Mouse (Mus musculus) myocyte (in vitro differentiated cells): ENCODE data around the gene Rbfox2. TPM values are rescaled to one million over a fixed set of nuclear protein-coding genes. Genes with fewer than 3 reads are reported as not detected.

Source experiments
- H3K27me3 ChIP-seq: one replicate; pipeline ENCODE4 v1.6.1; 2011; ENCODE audit not compliant: control insufficient read depth, insufficient read depth, insufficient read length
- H3K36me3 ChIP-seq: one replicate; pipeline ENCODE4 v1.6.1; 2011; ENCODE audit not compliant: control insufficient read depth, insufficient read depth
- H3K4me2 ChIP-seq: one replicate; pipeline ENCODE4 v1.6.1; 2011; ENCODE audit warnings: low read depth, control low read depth
- H3K4me3 ChIP-seq: one replicate; pipeline ENCODE4 v1.5.1; 2011; ENCODE audit warnings: mild to moderate bottlenecking, control low read depth, moderate library complexity
- H3K79me2 ChIP-seq: one replicate; pipeline ENCODE4 v1.6.1; 2011; ENCODE audit not compliant: control insufficient read depth, insufficient read depth
- H3ac ChIP-seq: one replicate; pipeline ENCODE4 v1.6.1; 2011; ENCODE audit not compliant: control insufficient read depth, insufficient read length
- CEBPB ChIP-seq: IDR thresholded peaks from 2 replicates; pipeline ENCODE4 v1.6.1; 2011; ENCODE audit warnings: mild to moderate bottlenecking, moderate library complexity; ENCODE audit not compliant: poor library complexity, insufficient read depth, severe bottlenecking
- E2F4 ChIP-seq: IDR thresholded peaks from one replicate; pipeline ENCODE4 v1.6.1; 2011; ENCODE audit warnings: mild to moderate bottlenecking, control low read depth, moderate library complexity; ENCODE audit not compliant: insufficient read depth
- MAX ChIP-seq: IDR thresholded peaks from one replicate; pipeline ENCODE4 v1.6.1; 2011; ENCODE audit warnings: low read depth, mild to moderate bottlenecking, control low read depth
- MYOD1 ChIP-seq, 3 experiments: IDR thresholded peaks; one replicate each; pipeline ENCODE4 v1.6.1; 2011; ENCODE audit warnings: control low read depth in 2 of 3, low read depth in 2 of 3, mild to moderate bottlenecking in 2 of 3, moderate library complexity in 1 of 3; ENCODE audit not compliant: insufficient read length in 2 of 3, control insufficient read depth in 1 of 3
- MYOG ChIP-seq, 3 experiments: IDR thresholded peaks; one replicate each; pipeline ENCODE4 v1.6.1; 2011; ENCODE audit warnings: control low read depth in 2 of 3, low read depth in 2 of 3, mild to moderate bottlenecking in 2 of 3; ENCODE audit not compliant: insufficient read length in 2 of 3, control insufficient read depth in 1 of 3, insufficient read depth in 1 of 3
- POLR2A ChIP-seq: IDR thresholded peaks from one replicate; pipeline ENCODE4 v1.6.1; 2011; ENCODE audit warnings: low read depth, mild to moderate bottlenecking, control low read depth, moderate library complexity; ENCODE audit not compliant: insufficient read length
- POLR2AphosphoS2 ChIP-seq: IDR thresholded peaks from one replicate; pipeline ENCODE4 v1.6.1; 2011; ENCODE audit warnings: low read depth, control low read depth; ENCODE audit not compliant: insufficient read length
- REST ChIP-seq: IDR thresholded peaks from one replicate; pipeline ENCODE4 v1.6.1; 2011; ENCODE audit warnings: mild to moderate bottlenecking, control low read depth, moderate library complexity; ENCODE audit not compliant: insufficient read depth, insufficient read length
- SRF ChIP-seq: IDR thresholded peaks from one replicate; pipeline ENCODE4 v1.6.1; 2011; ENCODE audit warnings: low read depth; ENCODE audit not compliant: control insufficient read depth, insufficient read length
- TCF12 ChIP-seq: IDR thresholded peaks from one replicate; pipeline ENCODE4 v1.6.1; 2011; ENCODE audit warnings: mild to moderate bottlenecking, control low read depth; ENCODE audit not compliant: poor library complexity, insufficient read depth, severe bottlenecking
- TCF3 ChIP-seq: IDR thresholded peaks from one replicate; pipeline ENCODE4 v1.6.1; 2011; ENCODE audit warnings: low read depth, control low read depth; ENCODE audit not compliant: insufficient read length
- USF1 ChIP-seq: IDR thresholded peaks from one replicate; pipeline ENCODE4 v1.6.1; 2011; ENCODE audit warnings: low read depth, mild to moderate bottlenecking, control low read depth, moderate library complexity
- polyA plus RNA-seq: library from polyadenylated mRNA; unstranded; fragments of >200 nt; fragmentation: generic; extraction: Trizol; gene quantifications from one replicate; pipeline ENCODE4 v1.2.1, GENCODE M21; 2012; ENCODE audit warnings: missing spikeins

The Rbfox2 gene
- polyA plus RNA-seq, 1 experiment, result 136 TPM

DNA sequence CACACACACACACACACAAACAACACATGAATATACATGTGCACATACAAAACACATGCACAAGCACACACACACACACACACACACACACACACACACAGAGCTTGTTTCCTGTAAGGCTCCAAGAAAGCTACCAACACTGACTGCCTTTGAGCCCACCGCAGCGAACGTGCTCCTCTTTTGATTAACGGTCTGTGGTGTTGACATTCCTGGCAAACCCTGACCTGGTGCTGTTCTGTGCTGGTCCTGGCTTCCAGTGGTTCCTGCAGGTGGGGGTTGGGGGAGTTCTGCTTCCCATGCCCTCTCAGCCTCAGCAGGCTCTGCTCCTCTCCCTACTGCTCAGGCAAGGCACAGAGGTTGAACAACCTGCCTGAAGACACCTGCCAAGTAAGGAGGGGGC is 47.0 kb upstream of the Rbfox2 start:
- Histone ChIP-seq H3K4me2 (no peak overlapping the region), H3ac (no peak overlapping the region)
- TF ChIP-seq MAX, result no peak
- no peak for TF ChIP-seq USF1

DNA sequence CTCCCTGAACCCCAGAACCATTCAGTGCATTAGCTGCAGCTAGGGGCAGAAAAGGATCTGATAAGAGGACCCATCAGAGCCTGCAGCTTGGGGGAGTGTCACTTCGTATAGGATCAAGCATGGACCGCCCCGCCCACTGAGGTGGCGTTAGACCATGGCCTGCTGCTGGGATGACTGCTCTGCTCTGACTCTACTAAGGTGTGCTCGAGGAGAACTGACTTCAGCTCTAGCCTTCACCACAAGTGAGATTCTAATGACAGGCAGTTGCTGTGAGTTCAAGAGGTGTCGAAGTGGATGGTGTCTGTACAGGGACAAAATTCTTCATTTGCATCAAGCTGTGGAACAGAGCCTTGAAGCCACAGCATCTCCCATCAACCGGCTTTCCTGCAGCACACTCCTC is 46.1 kb upstream of the Rbfox2 start:
- TF ChIP-seq TCF12, result no peak
- no peak for TF ChIP-seq SRF
- no peak for TF ChIP-seq REST
- TF ChIP-seq TCF3, result no peak
- TF ChIP-seq E2F4, result no peak
- TF ChIP-seq POLR2AphosphoS2, result no peak
- TF ChIP-seq CEBPB, result no peak
- TF ChIP-seq MYOD1 (IDR thresholded peaks at IDR 0.05; ENCODE audit: control insufficient read depth in 1 of 3, insufficient read length in 2 of 3, low read depth in 2 of 3), result no peak
- no peak for TF ChIP-seq MYOG (IDR thresholded peaks at IDR 0.05; ENCODE audit: control insufficient read depth in 1 of 3, insufficient read depth in 1 of 3, insufficient read length in 2 of 3, low read depth in 2 of 3)
- TF ChIP-seq POLR2A, result no peak
- TF ChIP-seq MAX, result no peak
- no peak for TF ChIP-seq USF1
- Histone ChIP-seq H3K4me2 (no peak overlapping the region), H3K4me3 (no peak overlapping the region), H3K79me2 (no peaks in the 10 kb centered on the region), H3K27me3 (no peaks in the 10 kb centered on the region), H3ac (no peak overlapping the region), H3K36me3 (no peaks in the 10 kb centered on the region)

More for the DNA sequence above, 47.0 kb upstream of the Rbfox2 start:
- no peaks in the 10 kb centered on the region for H3K79me2 ChIP-seq
- no peaks in the 10 kb centered on the region for H3K27me3 ChIP-seq
- H3K36me3 ChIP-seq, result no peaks in the 10 kb centered on the region
- H3K4me3 ChIP-seq, result no peak overlapping the region

DNA sequence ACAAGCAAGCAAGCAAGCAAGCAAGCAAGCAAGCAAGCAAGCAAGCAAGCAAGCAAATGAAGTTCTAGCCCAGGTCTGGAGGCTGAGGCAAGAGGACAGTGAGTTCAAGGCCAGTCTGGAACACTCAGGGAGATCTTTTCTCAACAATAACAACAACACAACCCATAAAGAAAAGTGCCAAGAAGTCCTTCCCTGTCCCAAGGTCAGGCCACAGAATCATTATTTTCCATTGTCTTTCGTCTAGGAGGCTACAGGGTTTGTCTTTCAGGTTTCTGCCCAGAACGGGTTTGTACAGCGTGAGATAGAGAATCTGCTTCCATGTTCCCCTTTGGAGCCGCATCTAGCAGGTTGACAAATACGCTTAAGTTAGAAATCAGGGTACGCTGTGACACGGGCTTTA is 43.3 kb upstream of the Rbfox2 start:
- Histone ChIP-seq H3K27me3 (no peaks in the 10 kb centered on the region), H3K36me3 (no peaks in the 10 kb centered on the region), H3K4me2 (no peak overlapping the region), H3K79me2 (no peaks in the 10 kb centered on the region), H3K4me3 (no peak overlapping the region), H3ac (no peak overlapping the region)
- TF ChIP-seq POLR2A (no peak), CEBPB (no peak), TCF12 (no peak), REST (no peak), MYOD1 (IDR thresholded peaks at IDR 0.05; ENCODE audit: control insufficient read depth in 1 of 3, insufficient read length in 2 of 3, low read depth in 2 of 3) (no peak), SRF (no peak), POLR2AphosphoS2 (no peak), USF1 (no peak), MAX (no peak), MYOG (IDR thresholded peaks at IDR 0.05; ENCODE audit: control insufficient read depth in 1 of 3, insufficient read depth in 1 of 3, insufficient read length in 2 of 3, low read depth in 2 of 3) (no peak), E2F4 (no peak), TCF3 (no peak)

DNA sequence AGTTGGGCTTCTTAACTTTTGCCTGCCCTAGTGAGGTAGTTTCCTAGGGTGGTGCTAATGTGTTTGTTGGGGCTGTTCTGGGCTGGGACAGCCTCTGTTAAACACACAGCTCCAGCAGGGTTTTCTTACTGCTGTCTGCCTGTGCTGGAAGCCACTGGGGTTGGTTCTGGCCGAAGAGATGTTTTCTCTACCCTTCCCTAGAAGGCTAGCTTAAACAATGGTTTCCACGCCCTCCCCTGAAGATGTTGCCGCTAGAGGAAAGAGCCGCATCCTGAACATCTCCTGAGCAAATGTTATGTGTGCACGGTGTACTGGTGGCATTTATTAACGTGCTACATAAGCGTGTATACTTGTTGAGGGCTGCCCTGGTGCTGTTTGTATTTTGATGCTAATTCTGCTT is 41.3 kb upstream of the Rbfox2 start:
- Histone ChIP-seq H3K79me2 (no peaks in the 10 kb centered on the region), H3K36me3 (no peaks in the 10 kb centered on the region), H3K4me3 (no peak overlapping the region), H3K27me3 (no peaks in the 10 kb centered on the region), H3K4me2 (no peak overlapping the region), H3ac (no peak overlapping the region)
- TF ChIP-seq CEBPB, result no peak
- TF ChIP-seq SRF, result no peak
- no peak for TF ChIP-seq E2F4
- no peak for TF ChIP-seq MAX
- no peak for TF ChIP-seq POLR2AphosphoS2
- no peak for TF ChIP-seq USF1
- no peak for TF ChIP-seq TCF3

DNA sequence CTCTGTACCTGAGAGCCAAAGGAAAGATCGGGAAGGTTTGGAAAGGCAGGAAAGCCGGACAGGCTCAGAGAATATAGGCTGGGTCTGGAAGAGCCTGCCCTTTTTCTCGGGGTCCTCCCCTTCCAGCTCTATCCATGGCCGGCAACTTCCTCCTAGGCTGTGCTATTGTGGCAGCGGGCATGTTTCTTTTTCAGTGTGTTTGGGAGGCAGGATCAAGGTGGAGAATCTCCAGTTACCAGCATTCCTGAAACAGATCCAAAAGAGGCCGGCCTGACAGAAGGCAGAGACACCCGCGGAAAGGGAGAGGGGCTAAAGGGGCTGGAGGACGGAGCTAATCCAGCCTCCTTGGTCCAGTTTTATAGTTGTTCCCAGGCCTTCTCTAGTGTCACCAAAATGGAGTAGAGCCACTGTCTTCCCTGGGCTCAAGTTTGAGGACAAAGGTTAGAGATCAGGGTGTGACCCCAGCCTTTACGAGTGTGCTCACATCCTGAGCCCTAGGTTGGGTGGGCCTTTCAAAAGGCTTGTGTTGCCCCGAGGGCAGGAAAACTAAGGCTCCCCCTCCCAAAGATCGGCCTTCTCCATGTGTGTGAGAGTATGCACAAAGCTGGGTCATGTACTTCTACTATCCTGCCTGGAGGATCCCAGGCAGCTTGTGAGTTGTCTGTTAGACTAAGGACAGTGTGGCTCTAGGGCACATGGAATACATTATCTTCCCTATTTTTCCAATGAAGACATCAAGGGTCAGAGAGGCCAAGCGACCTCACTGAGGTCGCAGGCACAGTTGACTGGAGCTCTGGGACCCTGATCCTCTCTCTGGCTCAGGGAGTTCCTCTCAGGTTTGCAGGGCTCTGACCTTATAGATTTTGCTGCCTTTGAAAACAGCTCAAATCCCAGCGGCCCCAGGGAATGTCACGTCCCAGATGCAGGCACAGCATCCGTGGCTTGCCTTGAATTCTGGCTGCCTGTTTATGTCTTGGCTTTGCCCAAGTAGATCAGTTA is 37.6 kb upstream of the Rbfox2 start:
- Histone ChIP-seq H3K4me3 (no peak overlapping the region), H3K4me2 (peak overlapping the region; percentile 64), H3K36me3 (no peaks in the 10 kb centered on the region), H3ac (no peak overlapping the region), H3K79me2 (no peaks in the 10 kb centered on the region), H3K27me3 (no peaks in the 10 kb centered on the region)
- TF ChIP-seq USF1, result no peak
- no peak for TF ChIP-seq MAX
- no peak for TF ChIP-seq MYOG (IDR thresholded peaks at IDR 0.05; ENCODE audit: control insufficient read depth in 1 of 3, insufficient read depth in 1 of 3, insufficient read length in 2 of 3, low read depth in 2 of 3)
- no peak for TF ChIP-seq TCF12
- TF ChIP-seq POLR2A, result no peak
- no peak for TF ChIP-seq CEBPB
- no peak for TF ChIP-seq REST
- no peak for TF ChIP-seq MYOD1 (IDR thresholded peaks at IDR 0.05; ENCODE audit: control insufficient read depth in 1 of 3, insufficient read length in 2 of 3, low read depth in 2 of 3)
- TF ChIP-seq SRF, result no peak
- no peak for TF ChIP-seq E2F4
- no peak for TF ChIP-seq POLR2AphosphoS2
